Mouse (Mus musculus) embryo, embryonic 10.5 days (tissue): Measurements from ENCODE around the gene Polr1c.
A peak's percentile ranks its signal among the peaks of the same experiment; 100 is the strongest.

Experiments used
- DNase-seq: peaks from one replicate; pipeline ENCODE4 v3.0.0-alpha.2; 2015; ENCODE audit warnings: low spot score

Polr1c gene

GRCm38 (mm10) chr17:46265918-46266618 is 18.2 kb upstream of the Polr1c start:
- DNase-seq, result peak; percentile 81

- no peak for DNase-seq
These were observed 17.6 kb upstream of the Polr1c start for GRCm38 (mm10) chr17:46265502-46265901.

- no peak for DNase-seq
These were observed 14.4 kb upstream of the Polr1c start for GRCm38 (mm10) chr17:46262201-46262694.

GRCm38 (mm10) chr17:46259675-46260074 is 11.8 kb upstream of the Polr1c start:
- DNase-seq, result no peak

GRCm38 (mm10) chr17:46258279-46259053 is 10.6 kb upstream of the Polr1c start:
- no peak for DNase-seq

- DNase-seq, result no peak
These were observed 7.3 kb upstream of the Polr1c start for GRCm38 (mm10) chr17:46255147-46255546.

- no peak for DNase-seq
These were observed 6.3 kb upstream of the Polr1c start for GRCm38 (mm10) chr17:46254106-46254505.

- peak; percentile 94 for DNase-seq
These were observed 5.7 kb upstream of the Polr1c start, which contains the start of gene Lrrc73 for GRCm38 (mm10) chr17:46253452-46254084. Lrrc73 (plus strand) TSS chr17:46253531.

GRCm38 (mm10) chr17:46252571-46253451 is 5.0 kb upstream of the Polr1c start:
- DNase-seq, result peak; percentile 80

GRCm38 (mm10) chr17:46251174-46251573 is 3.3 kb upstream of the Polr1c start:
- no peak for DNase-seq

GRCm38 (mm10) chr17:46248189-46248522 is 302 bp upstream of the Polr1c start:
- no peak for DNase-seq

- DNase-seq, result no peak
These were observed 3.3 kb downstream of the Polr1c start for GRCm38 (mm10) chr17:46244579-46244978.

GRCm38 (mm10) chr17:46243624-46244023 is 4.2 kb downstream of the Polr1c start:
- DNase-seq, result no peak

- no peak for DNase-seq
These were observed 4.9 kb downstream of the Polr1c start for GRCm38 (mm10) chr17:46242993-46243392.

- DNase-seq, result no peak
These were observed 5.6 kb downstream of the Polr1c start for GRCm38 (mm10) chr17:46242274-46242673.

- DNase-seq, result no peak
These were observed 6.4 kb downstream of the Polr1c start for GRCm38 (mm10) chr17:46241471-46241870.

- DNase-seq, result no peak
These were observed 8.2 kb downstream of the Polr1c start for GRCm38 (mm10) chr17:46239516-46240114.

- no peak for DNase-seq
These were observed 10.4 kb downstream of the Polr1c start for GRCm38 (mm10) chr17:46237480-46237879.

GRCm38 (mm10) chr17:46237079-46237478 is 10.8 kb downstream of the Polr1c start:
- DNase-seq, result no peak

GRCm38 (mm10) chr17:46236067-46236466 is 11.8 kb downstream of the Polr1c start:
- DNase-seq, result no peak

GRCm38 (mm10) chr17:46227576-46227975 is 20.3 kb downstream of the Polr1c start:
- no peak for DNase-seq
